Mouse (Mus musculus) testis, adult 2 months (tissue): ENCODE results near the gene 1700003E16Rik.

Experiments
- CTCF ChIP-seq: fragments of 200-500 bp; IDR thresholded peaks from 2 replicates; pipeline ENCODE4 v1.5.1; 2012; ENCODE audit warnings: low read depth, mild to moderate bottlenecking, inconsistent platforms, low read length, moderate library complexity; ENCODE audit not compliant: control insufficient read depth, insufficient read depth, insufficient replicate concordance
- POLR2A ChIP-seq: fragments of 200-500 bp; IDR thresholded peaks from 2 replicates; pipeline ENCODE4 v1.6.1; 2012; ENCODE audit warnings: low read depth, mild to moderate bottlenecking, inconsistent platforms, low read length, moderate library complexity; ENCODE audit not compliant: control insufficient read depth

DNA sequence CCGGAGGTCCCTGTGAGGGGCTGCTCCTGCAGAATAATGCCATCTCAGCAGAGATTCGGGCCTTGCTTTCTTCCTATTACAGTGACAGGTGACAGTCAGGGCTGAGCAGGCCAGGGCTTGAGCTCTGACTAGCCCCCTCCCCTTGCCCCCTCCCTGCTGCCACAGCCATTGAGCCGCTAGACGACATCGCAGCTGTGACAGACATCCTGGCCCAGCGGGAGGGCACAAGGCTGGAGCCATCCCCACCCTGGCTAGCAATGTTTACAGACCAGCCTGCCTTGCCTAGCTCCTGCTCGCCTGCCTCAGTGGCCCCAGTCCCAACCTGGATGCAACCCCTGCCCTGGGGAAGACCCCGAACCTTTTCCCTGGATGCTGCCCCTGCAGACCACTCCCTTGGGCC is 4.5 kb upstream of the 1700003E16Rik start:
- TF ChIP-seq CTCF, result no peak
- no peak for TF ChIP-seq POLR2A
